Mouse (Mus musculus): Measurements from ENCODE around the gene AC109138.7. TPM values are rescaled to one million over a fixed set of nuclear protein-coding genes. Genes with fewer than 3 reads are reported as not detected.

Gene AC109138.7
- polyA plus RNA-seq, 1 experiment from 2014 or later = not detected

GRCm38 (mm10) chr19:4194776-4195650 is 19.1 kb upstream of the AC109138.7 start:
- Histone ChIP-seq H3K9ac (0 out of 2 replicates have a peak overlapping the region, but pooled peaks have one; percentile 12), H3K27ac (replicated peaks) (0 out of 2 replicates have a peak overlapping the region, but pooled peaks have one; percentile 1), H3K27me3 (no peaks in the 10 kb centered on the region), H3K9me3 (no peaks in the 10 kb centered on the region), H3K4me3 (no peak overlapping the region), H3K4me2 (no peak overlapping the region), H3K4me1 (replicated peaks) (peaks cover 48% of the 10 kb centered on the region), H3K36me3 (peaks cover 62% of the 10 kb centered on the region)
- WGBS = 80% methylated on average over 12 of the region's 12 CpGs
- no peak for ATAC-seq (ENCODE audit: low read depth)

GRCm38 (mm10) chr19:4196048-4196447 is 18.1 kb upstream of the AC109138.7 start:
- Histone ChIP-seq H3K27ac (replicated peaks) (peak overlapping the region; percentile 49; the same call in 1 of the 2 replicates), H3K36me3 (peaks cover 64% of the 10 kb centered on the region)

GRCm38 (mm10) chr19:4196548-4196947 is 17.6 kb upstream of the AC109138.7 start:
- H3K27me3 ChIP-seq = no peaks in the 10 kb centered on the region
- H3K9me3 ChIP-seq = no peaks in the 10 kb centered on the region
- H3K36me3 ChIP-seq = peaks cover 64% of the 10 kb centered on the region
- no peak for ATAC-seq (ENCODE audit: low read depth)
- 27% methylated on average over 5 of the region's 5 CpGs for WGBS
- H3K4me2 ChIP-seq = no peak overlapping the region
- H3K27ac ChIP-seq (replicated peaks) = no peak overlapping the region; the same call in 1 of the 2 replicates
- H3K4me1 ChIP-seq (replicated peaks) = peaks cover 57% of the 10 kb centered on the region
- H3K9ac ChIP-seq = no peak overlapping the region
- H3K4me3 ChIP-seq = no peak overlapping the region

More at GRCm38 (mm10) chr19:4196048-4196447, 18.1 kb upstream of the AC109138.7 start:
- ATAC-seq (ENCODE audit: low read depth) = no peak
- no peak overlapping the region for H3K4me3 ChIP-seq
- 0 out of 2 replicates have a peak overlapping the region, but pooled peaks have one; percentile 26 for H3K9ac ChIP-seq
- H3K4me1 ChIP-seq (replicated peaks) = peaks cover 59% of the 10 kb centered on the region
- H3K27me3 ChIP-seq = no peaks in the 10 kb centered on the region
- H3K9me3 ChIP-seq = no peaks in the 10 kb centered on the region
- 56% methylated on average over 2 of the region's 2 CpGs for WGBS
- H3K4me2 ChIP-seq = no peak overlapping the region

DNA sequence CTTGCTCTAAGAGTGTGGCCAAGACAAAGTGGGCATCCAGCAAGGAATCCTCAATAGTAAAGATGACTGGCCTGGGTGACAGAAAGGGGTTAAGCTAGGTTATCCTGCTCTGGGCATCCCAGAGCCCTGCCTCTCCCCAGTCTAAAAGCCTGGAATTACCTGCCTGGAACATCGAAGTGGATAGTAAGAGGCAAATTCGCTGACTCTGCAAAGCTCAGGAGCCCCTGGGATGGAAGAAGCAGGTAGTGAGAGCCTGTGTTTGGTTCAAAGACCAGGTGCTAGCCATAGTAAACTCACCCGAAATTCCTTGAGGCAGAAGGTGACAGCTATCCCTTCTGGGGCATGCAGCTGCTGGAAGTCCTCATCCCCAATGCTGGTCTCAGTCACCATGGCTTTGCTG is 17.0 kb upstream of the AC109138.7 start:
- Histone ChIP-seq H3K4me1 (replicated peaks) (peaks cover 59% of the 10 kb centered on the region), H3K27ac (replicated peaks) (no peak overlapping the region), H3K9ac (no peak overlapping the region), H3K36me3 (peaks cover 64% of the 10 kb centered on the region), H3K27me3 (no peaks in the 10 kb centered on the region), H3K4me3 (no peak overlapping the region), H3K9me3 (no peaks in the 10 kb centered on the region), H3K4me2 (no peak overlapping the region)
- WGBS = 74% methylated on average over 3 of the region's 3 CpGs
- no peak for ATAC-seq (ENCODE audit: low read depth)

GRCm38 (mm10) chr19:4201291-4201909 is 12.8 kb upstream of the AC109138.7 start, which contains the start of gene Rad9a:
TSS of gene Rad9a (minus strand) at chr19:4201662.
- Histone ChIP-seq H3K9ac (peak within 1 kb of the TSS; percentile 88), H3K9me3 (no peaks in the 10 kb centered on the region), H3K4me2 (peak within 1 kb of the TSS; percentile 97), H3K27ac (replicated peaks) (peak within 1 kb of the TSS; percentile 59), H3K36me3 (peaks cover 31% of the 10 kb centered on the region), H3K4me3 (peak within 1 kb of the TSS; percentile 68), H3K4me1 (replicated peaks) (peaks cover 32% of the 10 kb centered on the region), H3K27me3 (peaks cover 20% of the 10 kb centered on the region)
- peak; percentile 86 for ATAC-seq (ENCODE audit: low read depth)
- WGBS = 0% methylated on average over 34 of the region's 34 CpGs

- peak overlapping the region; percentile 81 for H3K9ac ChIP-seq
- H3K9me3 ChIP-seq = no peaks in the 10 kb centered on the region
- H3K27me3 ChIP-seq = peaks cover 20% of the 10 kb centered on the region
- H3K4me1 ChIP-seq (replicated peaks) = peaks cover 26% of the 10 kb centered on the region
- 28% methylated on average over 7 of the region's 7 CpGs for WGBS
- peak overlapping the region; percentile 97 for H3K4me2 ChIP-seq
- H3K36me3 ChIP-seq = peaks cover 23% of the 10 kb centered on the region
- H3K27ac ChIP-seq (replicated peaks) = peak overlapping the region; percentile 59; the same call in 1 of the 2 replicates
- ATAC-seq (ENCODE audit: low read depth) = 0 out of 2 replicates have a peak, but pooled peaks have one; percentile 15
- H3K4me3 ChIP-seq = peak overlapping the region; percentile 68
Observed at GRCm38 (mm10) chr19:4202149-4202548, 12.0 kb upstream of the AC109138.7 start.

DNA sequence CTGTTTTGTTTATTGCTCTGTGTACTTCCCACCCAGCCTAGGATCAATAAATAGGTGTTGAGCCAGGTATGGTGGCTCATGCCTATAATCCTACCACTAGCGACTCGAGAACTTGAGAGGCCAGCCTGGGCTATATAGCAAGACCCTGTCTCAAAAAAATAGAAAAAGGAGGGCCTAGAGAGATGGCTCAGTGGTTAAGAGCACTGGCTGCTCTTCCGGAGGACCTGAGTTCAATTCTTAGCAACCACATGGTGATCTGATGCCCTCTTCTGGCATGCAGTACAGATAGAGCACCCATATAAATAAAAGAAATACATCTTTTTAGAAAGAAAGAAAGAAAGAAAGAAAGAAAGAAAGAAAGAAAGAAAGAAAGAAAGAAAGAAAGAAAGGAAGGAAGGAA is 11.0 kb upstream of the AC109138.7 start:
- Histone ChIP-seq H3K9ac (no peak overlapping the region), H3K4me2 (peak overlapping the region; percentile 97; the same call in 1 of the 2 replicates), H3K27ac (replicated peaks) (no peak overlapping the region), H3K27me3 (peaks cover 23% of the 10 kb centered on the region), H3K4me3 (no peak overlapping the region), H3K4me1 (replicated peaks) (peaks cover 26% of the 10 kb centered on the region), H3K9me3 (no peaks in the 10 kb centered on the region), H3K36me3 (peaks cover 14% of the 10 kb centered on the region)
- 70% methylated on average over 3 of the region's 3 CpGs for WGBS
- ATAC-seq (ENCODE audit: low read depth) = no peak

DNA sequence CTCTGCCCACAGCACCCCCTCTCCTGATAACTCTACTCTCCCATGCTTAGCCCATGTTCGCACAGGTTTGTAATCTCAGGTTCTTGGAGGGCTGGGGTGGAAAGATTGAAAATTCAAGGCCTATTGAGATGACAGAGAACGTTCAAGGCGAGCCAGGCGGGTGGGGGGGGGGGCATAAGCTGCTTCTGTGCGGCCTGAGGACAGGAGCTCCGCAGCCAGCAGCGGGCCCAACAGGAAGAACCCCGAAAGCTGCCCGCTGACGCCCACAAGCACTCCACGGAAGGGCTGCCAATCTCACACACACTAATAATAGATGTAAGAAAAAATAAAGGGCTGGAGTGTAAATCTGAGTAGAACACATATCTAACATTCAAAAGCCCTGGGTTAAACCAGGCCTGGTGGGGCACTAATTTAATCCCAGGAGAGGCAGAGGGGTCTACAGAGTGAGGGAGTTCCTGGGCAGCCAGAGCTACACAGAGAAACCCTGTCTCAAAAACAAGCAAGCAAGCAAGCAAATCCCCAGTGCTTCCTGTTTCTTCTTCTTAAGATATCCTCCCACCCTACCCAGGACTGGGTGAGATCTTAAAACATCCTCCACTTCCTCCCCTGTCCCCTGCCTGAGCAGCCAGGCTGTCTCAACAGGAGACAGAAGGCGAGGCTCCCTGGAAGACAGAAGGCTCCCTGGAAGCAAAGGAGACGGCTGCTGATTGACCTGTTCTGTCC is 10.4 kb upstream of the AC109138.7 start:
- Histone ChIP-seq H3K36me3 (peaks cover 11% of the 10 kb centered on the region), H3K9me3 (no peaks in the 10 kb centered on the region), H3K4me2 (no peak overlapping the region), H3K27me3 (peaks cover 23% of the 10 kb centered on the region), H3K4me3 (no peak overlapping the region), H3K9ac (no peak overlapping the region), H3K27ac (replicated peaks) (no peak overlapping the region), H3K4me1 (replicated peaks) (peaks cover 26% of the 10 kb centered on the region)
- 65% methylated on average over 13 of the region's 13 CpGs for WGBS
- ATAC-seq (ENCODE audit: low read depth) = no peak

GRCm38 (mm10) chr19:4204889-4205288 is 9.3 kb upstream of the AC109138.7 start:
- H3K4me1 ChIP-seq (replicated peaks) = peaks cover 25% of the 10 kb centered on the region
- no peak overlapping the region for H3K27ac ChIP-seq (replicated peaks)
- H3K36me3 ChIP-seq = peaks cover 3% of the 10 kb centered on the region; the same call in 1 of the 2 replicates
- H3K9me3 ChIP-seq = no peaks in the 10 kb centered on the region
- H3K4me3 ChIP-seq = no peak overlapping the region
- H3K4me2 ChIP-seq = no peak overlapping the region
- ATAC-seq (ENCODE audit: low read depth) = no peak
- H3K9ac ChIP-seq = no peak overlapping the region
- 66% methylated on average over 3 of the region's 4 CpGs for WGBS
- H3K27me3 ChIP-seq = peaks cover 26% of the 10 kb centered on the region

- Histone ChIP-seq H3K27ac (replicated peaks) (no peak overlapping the region), H3K4me3 (no peak overlapping the region), H3K36me3 (no peaks in the 10 kb centered on the region), H3K9ac (0 out of 2 replicates have a peak overlapping the region, but pooled peaks have one; percentile 43), H3K4me2 (no peak overlapping the region), H3K27me3 (peaks cover 40% of the 10 kb centered on the region), H3K4me1 (replicated peaks) (peaks cover 9% of the 10 kb centered on the region), H3K9me3 (no peaks in the 10 kb centered on the region)
- 0% methylated on average over 2 of the region's 2 CpGs for WGBS
- ATAC-seq (ENCODE audit: low read depth) = no peak
Observed at GRCm38 (mm10) chr19:4206971-4207370, 7.2 kb upstream of the AC109138.7 start.

GRCm38 (mm10) chr19:4208563-4208962 is 5.6 kb upstream of the AC109138.7 start:
- Histone ChIP-seq H3K36me3 (no peaks in the 10 kb centered on the region), H3K4me3 (no peak overlapping the region), H3K9ac (no peak overlapping the region), H3K4me1 (replicated peaks) (peaks cover 9% of the 10 kb centered on the region), H3K27ac (replicated peaks) (no peak overlapping the region), H3K4me2 (no peak overlapping the region), H3K27me3 (peaks cover 56% of the 10 kb centered on the region), H3K9me3 (no peaks in the 10 kb centered on the region)
- WGBS = 69% methylated on average over 5 of the region's 5 CpGs
- no peak for ATAC-seq (ENCODE audit: low read depth)
